Mouse (Mus musculus) neural tube, embryonic 10.5 days (tissue): ENCODE results near the gene Lrrc15.

Source experiments
- DNase-seq: peaks from one replicate; pipeline ENCODE4 v3.0.0-alpha.2; 2017; ENCODE audit warnings: low spot score; ENCODE audit errors: extremely low spot score

Gene Lrrc15

DNA sequence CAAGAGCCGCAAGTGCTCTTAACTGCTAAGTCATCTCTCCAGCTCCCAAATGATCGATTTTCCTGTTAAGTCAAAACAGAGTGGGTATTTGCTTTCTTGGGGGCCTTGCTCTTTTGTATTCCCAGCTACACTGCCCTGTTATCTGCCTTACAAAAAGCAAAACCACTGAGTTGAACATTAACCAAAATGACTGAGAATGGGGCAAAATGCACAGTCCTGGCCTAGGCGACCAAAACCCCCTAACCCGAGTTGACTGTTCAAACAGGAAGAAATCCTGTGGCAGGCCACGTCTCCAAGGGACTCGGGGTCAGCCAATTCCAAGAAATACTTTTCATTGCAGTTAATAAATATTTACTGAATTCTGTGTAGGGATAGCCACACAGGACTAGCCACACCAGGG lies 44.3 kb downstream of the Lrrc15 start:
- no peak for DNase-seq

DNA sequence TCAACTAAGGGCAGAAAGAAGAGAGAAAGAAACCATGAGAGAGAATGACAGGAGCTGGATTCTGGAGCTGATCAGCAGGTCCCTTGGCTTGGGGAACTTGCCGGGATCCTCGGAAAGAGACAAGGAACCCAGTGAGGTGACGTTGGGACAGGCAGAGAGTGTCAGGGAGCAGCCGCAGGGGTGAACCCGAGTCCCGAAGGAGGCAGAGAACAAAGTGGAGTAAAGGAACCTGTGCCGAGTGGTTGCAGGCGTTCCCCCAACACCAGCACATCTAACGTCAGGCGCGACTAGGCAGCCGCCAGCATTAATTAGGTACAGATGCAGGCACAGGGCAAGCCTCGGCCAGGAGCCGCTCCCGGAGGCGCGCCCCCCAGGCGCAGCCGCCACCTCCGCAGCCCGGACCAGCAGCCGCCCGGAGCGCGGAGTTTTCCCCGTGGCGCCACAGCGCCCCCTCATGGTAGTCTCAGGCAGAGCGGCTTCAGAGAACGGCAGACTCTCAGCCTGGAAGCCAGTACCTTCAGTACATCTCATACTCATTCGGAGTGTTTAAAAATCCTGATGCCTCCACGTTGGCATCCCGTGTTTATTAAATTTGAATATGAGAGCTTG lies 46.9 kb downstream of the Lrrc15 start:
- DNase-seq = peak; percentile 96

DNA sequence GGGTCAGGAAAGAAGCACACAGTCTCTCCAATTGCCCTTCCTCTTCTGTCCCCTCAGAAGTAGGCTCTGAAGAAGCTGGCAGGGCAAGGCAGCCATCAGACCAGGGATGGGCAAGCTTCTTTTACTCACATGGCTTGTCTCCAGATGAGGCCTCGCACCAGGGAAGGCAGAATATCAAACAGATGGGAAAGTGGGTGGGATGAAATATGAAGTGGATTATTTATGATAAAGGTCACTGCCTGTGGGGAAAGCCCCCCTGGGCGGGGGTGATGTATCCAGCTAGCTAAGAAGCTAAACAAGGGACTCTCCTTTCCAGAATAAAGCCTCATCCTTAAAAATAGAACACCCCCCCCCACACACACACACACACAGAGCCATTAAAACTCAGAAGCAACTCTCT lies 47.5 kb downstream of the Lrrc15 start:
- no peak for DNase-seq

DNA sequence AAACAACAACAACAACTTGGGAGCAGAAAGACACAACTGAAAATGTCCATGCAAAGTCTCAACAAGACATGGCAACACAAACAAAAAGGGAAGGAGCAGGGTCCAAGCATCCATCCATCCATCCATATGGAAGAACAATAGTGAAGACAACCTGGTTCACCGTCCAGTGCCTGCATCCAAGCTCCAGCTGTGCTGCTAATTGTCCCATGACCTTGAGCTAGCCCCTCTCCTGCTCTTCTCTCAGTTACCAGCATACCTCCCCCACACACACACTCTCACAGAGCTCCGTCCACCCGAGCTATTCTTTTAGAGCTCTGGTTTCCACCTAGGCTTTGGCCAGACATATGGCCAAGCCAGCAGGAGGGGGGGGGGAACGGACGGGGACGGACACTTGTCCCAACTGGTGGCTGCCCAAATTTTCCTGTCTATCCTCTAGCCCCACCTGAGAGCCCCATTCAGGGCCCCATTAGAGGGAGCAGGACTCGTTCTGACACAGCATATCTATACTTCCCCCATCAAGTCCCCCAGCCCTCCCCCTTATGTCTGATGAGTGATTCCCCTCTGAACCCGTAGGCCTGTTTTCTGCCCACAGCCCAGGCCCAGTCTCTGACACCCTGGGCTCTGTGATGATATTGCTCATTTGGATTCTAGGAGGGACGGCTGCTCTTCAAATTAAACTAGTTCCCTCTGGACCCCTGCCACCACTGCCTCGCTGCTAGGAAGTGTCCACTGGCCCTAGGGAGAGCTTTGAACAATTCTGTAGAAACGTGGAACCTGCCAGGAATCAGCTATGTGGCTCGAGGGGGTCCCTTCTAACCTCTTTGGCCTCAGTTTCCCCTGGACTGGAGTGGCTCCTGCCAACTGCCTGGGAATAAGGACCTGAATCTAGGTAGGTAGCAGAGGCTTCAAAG lies 48.2 kb downstream of the Lrrc15 start:
- DNase-seq = no peak

DNA sequence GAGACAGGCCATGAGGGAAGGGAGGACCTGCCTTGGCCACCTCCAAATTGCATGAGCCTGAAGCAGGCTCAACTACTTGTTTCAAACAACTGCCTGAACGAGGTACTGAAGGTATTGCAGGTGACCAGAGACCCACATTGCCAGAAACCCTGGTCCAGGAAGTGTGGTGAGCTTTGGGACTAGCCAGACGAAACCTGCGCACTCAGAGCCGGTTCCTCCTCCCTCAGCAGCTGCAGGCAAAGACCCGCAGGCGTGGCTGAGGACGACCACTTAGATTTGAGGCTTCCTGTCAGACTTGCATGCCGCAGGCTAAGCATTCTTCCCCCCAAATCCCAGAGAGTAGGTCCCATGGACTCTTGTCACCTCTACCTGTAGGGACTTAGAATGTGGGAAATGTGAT lies 49.0 kb downstream of the Lrrc15 start:
- DNase-seq = no peak

DNA sequence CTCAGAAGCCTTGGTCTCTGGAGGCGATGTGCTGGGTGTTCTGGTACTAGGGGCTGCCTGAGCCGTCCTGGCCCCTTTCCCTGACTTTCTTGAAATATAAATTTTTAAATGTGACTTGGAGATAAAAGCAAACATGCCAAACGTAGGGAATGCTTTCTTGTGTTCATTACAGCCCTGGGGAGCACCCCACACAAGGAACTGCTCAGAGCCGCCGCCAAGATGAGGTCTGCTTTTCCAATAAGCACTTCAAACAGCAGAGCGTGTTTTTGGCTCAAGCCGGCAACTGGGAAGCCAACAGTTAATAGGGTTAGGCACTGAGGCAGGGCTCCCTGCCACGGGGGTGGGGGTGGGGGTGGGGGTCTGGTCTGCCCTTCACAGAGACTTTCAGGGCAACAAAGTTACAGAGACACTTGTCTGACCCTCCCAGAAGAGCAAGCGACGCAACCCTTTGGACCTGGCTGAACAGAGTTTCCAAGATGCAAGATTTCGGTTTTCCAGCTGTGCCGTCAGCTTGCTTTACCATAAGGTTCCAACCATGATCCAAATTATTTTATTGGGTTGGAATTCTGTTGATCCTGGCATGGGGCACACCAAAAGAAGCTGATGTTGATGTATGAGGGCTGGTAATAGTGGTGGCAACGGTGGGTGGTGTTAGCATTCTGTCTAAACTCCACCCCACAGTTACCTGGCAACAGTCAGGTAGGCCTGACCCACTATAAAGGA lies 51.0 kb downstream of the Lrrc15 start:
- no peak for DNase-seq

DNA sequence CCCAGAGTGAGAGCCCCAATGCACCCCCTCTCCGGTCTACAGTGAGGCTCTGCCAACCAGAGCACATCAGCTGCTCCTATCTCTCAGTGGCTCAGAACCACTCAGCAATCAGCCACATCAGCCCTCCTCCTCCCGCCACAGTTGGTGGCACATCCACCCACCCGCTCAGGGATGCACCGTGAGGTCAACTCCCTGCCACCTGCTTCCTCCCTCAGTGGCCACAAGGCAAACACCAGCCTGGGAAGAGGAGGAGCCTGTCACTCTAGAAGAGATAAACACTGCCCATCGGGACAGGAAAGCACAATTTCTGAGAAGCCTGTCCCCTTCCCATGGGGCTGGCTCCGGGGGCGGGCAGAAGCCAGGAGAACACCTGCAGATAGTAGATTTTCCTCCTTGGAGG lies 55.7 kb downstream of the Lrrc15 start:
- DNase-seq = no peak

DNA sequence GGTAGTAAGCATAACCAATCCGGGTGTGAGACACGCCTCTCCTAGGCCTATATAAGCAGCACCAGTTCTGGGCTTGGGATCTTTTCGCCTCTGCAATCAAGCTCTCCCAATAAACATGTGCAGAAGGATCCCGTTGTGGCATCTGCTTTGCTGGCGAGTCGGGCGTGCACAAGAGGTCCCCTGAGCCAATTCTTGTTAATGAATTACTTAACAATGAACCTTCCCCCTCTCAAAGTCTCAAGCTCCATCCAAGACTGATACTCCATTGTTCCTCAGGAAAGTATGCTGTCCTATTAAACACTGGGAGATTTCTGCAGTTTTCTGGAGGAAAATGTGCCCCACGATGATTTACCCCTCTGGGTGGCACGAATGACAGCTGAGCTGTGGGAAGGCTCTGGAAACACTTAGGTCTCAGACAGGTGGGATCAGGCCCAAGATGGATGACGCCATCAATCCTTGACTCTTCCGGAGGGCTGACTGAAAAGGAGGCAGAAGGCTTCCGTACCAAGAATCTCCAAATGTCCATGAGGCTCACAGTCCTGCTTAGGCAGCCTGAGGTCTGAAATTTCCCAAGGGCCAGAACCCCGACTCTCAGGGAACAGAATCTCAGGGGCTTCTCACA lies 61.8 kb downstream of the Lrrc15 start:
- DNase-seq = no peak
